Mouse (Mus musculus): ENCODE results near the gene Olfr279. TPM values are rescaled to one million over a fixed set of nuclear protein-coding genes. Genes with fewer than 3 reads are reported as not detected.

Gene Olfr279
- not detected for total RNA-seq (2021)
- long read RNA-seq, partial matches to known transcripts: 0 of 1 reads
- long read RNA-seq, other reads (novel, unspliced or antisense): 1 of 1 reads

GRCm38 (mm10) chr15:98492102-98492501, at the start of gene Olfr279:
Gene Olfr279 (plus strand): TSS chr15:98492402.
- no peak for DNase-seq (ENCODE audit: low spot score in 2 of 2)

- no peak for DNase-seq (ENCODE audit: low spot score in 2 of 2)
Observed at GRCm38 (mm10) chr15:98444561-98444960, 47.6 kb upstream of the Olfr279 start.

- no peak for DNase-seq (ENCODE audit: low spot score in 2 of 2)
Observed at GRCm38 (mm10) chr15:98448521-98448920, 43.7 kb upstream of the Olfr279 start.

- DNase-seq (ENCODE audit: low spot score in 2 of 2): no peak
Observed at GRCm38 (mm10) chr15:98452288-98452687, 39.9 kb upstream of the Olfr279 start, which contains the start of gene Olfr281. Gene Olfr281 (plus strand): TSS chr15:98452588.

- DNase-seq (ENCODE audit: low spot score in 2 of 2): no peak
Observed at GRCm38 (mm10) chr15:98469596-98469995, 22.6 kb upstream of the Olfr279 start, which contains the start of gene OR5BS1P. Gene OR5BS1P (plus strand): TSS chr15:98469896.

GRCm38 (mm10) chr15:98471539-98471938, 20.7 kb upstream of the Olfr279 start:
- DNase-seq (ENCODE audit: low spot score in 2 of 2): no peak

GRCm38 (mm10) chr15:98474958-98475357, 17.2 kb upstream of the Olfr279 start:
- no peak for DNase-seq (ENCODE audit: low spot score in 2 of 2)

GRCm38 (mm10) chr15:98475382-98475781, 16.8 kb upstream of the Olfr279 start:
- DNase-seq (ENCODE audit: low spot score in 2 of 2): peak; percentile 40 to 44

GRCm38 (mm10) chr15:98476281-98476680, 15.9 kb upstream of the Olfr279 start:
- no peak for DNase-seq (ENCODE audit: low spot score in 2 of 2)

GRCm38 (mm10) chr15:98479568-98480102, 12.6 kb upstream of the Olfr279 start:
- no peak for DNase-seq (ENCODE audit: low spot score in 2 of 2)

- no peak for DNase-seq (ENCODE audit: low spot score in 2 of 2)
Observed at GRCm38 (mm10) chr15:98482701-98483100, 9.5 kb upstream of the Olfr279 start, which contains the start of gene Lalba. Gene Lalba (minus strand): TSS chr15:98482721.

GRCm38 (mm10) chr15:98483907-98484886, 8.0 kb upstream of the Olfr279 start:
- DNase-seq (ENCODE audit: low spot score in 2 of 2): no peak

- DNase-seq (ENCODE audit: low spot score in 2 of 2): no peak
Observed at GRCm38 (mm10) chr15:98486433-98487021, 5.7 kb upstream of the Olfr279 start.

GRCm38 (mm10) chr15:98491332-98491731, 870 bp upstream of the Olfr279 start:
- no peak for DNase-seq (ENCODE audit: low spot score in 2 of 2)

GRCm38 (mm10) chr15:98497631-98498030, 5.4 kb downstream of the Olfr279 start:
- DNase-seq (ENCODE audit: low spot score in 2 of 2): no peak

GRCm38 (mm10) chr15:98503317-98503716, 11.1 kb downstream of the Olfr279 start:
- DNase-seq (ENCODE audit: low spot score in 2 of 2): no peak

- peak; percentile 76 to 77 for DNase-seq (ENCODE audit: low spot score in 2 of 2)
Observed at GRCm38 (mm10) chr15:98504514-98504913, 12.3 kb downstream of the Olfr279 start.

- DNase-seq (ENCODE audit: low spot score in 2 of 2): no peak
Observed at GRCm38 (mm10) chr15:98506253-98506957, 14.2 kb downstream of the Olfr279 start.

- no peak for DNase-seq (ENCODE audit: low spot score in 2 of 2)
Observed at GRCm38 (mm10) chr15:98507321-98507720, 15.1 kb downstream of the Olfr279 start.

GRCm38 (mm10) chr15:98509387-98509786, 17.2 kb downstream of the Olfr279 start:
- no peak for DNase-seq (ENCODE audit: low spot score in 2 of 2)

All from layer of hippocampus, postnatal 10 days (tissue).